Mouse (Mus musculus): ENCODE results near the gene Bsx.
A peak's percentile ranks its signal among the peaks of the same experiment; 100 is the strongest.

Gene Bsx

GRCm38 (mm10) chr9:40873556-40874470 is at the start of gene Bsx:
TSS of gene Bsx (plus strand) at chr9:40874127.
- DNase-seq (ENCODE audit: low spot score), result no peak

GRCm38 (mm10) chr9:40825601-40826000 is 48.3 kb upstream of the Bsx start:
- no peak for DNase-seq (ENCODE audit: low spot score)

DNA sequence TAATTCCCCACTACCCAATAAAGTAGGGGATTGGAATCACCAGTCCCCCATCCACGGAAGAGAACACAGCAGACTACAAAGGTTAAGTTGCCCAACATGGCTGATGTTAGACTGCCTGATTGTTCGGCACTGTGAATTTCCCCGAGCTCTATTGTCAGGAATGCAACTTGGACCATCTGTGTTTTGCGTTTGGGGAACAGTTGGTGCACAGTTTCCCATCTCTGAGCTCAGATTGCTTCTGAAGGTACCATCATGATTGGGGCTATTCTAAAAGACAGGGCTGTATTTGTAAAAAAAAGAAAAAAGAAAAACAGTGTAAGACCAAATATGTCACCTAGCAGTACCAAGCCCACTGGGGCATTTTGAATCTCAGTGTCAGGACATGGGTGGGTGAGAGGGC is 46.6 kb upstream of the Bsx start:
- no peak for DNase-seq (ENCODE audit: low spot score)

GRCm38 (mm10) chr9:40834569-40834968 is 39.4 kb upstream of the Bsx start:
- DNase-seq (ENCODE audit: low spot score), result peak; percentile 70

DNA sequence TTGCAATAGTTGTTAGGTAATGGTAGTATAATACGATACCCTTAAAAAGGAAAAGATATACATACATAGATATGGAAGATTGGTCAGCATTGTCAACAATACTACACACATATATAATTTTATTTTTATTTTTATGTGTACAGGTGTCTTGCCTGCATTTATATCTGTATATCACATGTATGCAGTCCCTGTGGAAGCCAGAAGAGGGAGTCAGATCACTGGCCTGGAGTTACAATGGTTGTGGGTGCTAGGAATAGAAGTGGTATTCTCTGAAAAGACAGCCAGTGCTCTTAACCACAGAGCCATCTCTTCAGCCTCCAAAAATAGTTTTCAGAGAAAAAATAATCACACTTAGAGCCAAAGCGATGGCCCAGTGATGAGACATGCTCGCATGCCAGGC is 37.2 kb upstream of the Bsx start:
- no peak for DNase-seq (ENCODE audit: low spot score)

- no peak for DNase-seq (ENCODE audit: low spot score)
These were observed 34.3 kb upstream of the Bsx start for GRCm38 (mm10) chr9:40839662-40840061.

GRCm38 (mm10) chr9:40851515-40851914 is 22.4 kb upstream of the Bsx start:
- DNase-seq (ENCODE audit: low spot score), result no peak

GRCm38 (mm10) chr9:40858461-40859160 is 15.3 kb upstream of the Bsx start:
- DNase-seq (ENCODE audit: low spot score), result no peak

DNA sequence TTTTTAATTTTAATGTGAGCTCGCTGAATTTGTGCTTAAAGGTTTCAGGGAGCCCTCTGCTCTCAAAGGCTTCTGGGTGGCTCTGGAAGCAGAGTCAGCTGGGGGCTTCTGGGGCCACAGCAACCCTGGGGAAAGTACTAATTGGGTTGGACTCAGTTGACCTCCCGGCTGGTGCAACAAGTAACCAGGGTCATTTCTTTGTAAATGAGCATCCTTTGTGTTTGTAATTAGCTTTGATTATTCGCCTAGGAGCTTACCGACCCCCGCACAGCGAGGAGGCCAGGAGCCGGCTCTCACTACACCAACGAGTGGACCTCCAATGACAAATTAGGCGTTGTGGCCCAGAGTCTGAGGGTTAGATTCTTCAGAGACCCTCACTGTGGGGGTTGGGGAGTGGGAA is 14.7 kb upstream of the Bsx start:
- DNase-seq (ENCODE audit: low spot score), result no peak

DNA sequence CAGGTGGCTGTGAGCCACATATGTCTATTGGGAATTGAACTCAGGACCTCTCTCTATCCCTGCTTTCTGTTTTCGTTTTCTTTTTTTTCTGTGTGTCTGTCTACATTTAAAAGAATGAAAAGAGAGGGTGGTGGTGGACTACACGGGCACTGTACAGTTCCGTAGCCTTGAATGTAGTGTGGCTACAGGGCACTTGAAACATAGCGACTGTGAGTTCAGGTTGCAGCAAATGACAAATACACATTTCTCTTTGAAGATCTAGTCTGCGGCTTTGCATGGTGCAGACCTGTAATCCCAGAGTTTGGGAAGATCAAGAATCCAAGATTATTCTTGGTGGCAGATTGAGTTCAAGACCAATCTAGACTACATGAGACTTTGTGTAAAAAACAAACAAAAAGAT is 3.6 kb upstream of the Bsx start:
- no peak for DNase-seq (ENCODE audit: low spot score)

DNA sequence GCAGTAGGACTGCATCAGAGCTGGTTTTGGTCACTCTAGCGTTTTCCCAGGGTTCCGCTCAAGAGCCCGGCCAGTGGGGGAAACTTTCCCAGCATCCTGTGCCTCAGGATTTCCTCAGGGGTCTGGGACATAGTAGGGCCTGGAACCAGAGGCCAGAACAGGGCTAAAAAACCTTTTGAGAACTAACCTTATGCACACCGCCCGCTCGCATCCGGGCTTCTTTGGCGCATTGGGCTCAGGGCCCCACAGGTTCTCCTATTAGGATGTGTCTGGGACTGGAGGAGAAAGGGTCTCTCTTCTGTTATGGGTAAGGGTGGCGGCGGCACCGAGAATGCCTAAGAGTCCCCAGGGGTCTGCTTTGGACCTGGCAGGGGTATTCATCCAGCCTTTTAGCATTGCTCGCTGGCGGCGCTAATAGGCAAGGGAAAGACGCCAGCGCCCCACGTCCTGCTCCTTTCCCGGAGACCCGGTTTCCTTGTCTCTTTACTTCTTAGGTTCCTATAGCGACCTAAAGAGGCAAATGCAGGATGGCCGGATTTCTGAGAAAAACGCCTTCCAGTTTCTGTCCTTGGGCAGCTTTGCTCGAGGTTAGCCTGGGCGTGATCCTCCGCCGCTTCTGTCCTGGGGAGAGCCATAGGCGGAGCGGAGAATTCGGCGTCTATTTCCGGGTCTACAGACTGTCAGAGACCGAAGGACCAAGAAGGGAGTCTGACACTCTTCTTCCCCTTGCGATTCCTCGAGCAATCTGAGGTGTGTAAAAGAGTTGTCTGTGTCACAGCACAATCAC is 2.4 kb upstream of the Bsx start:
- no peak for DNase-seq (ENCODE audit: low spot score)

GRCm38 (mm10) chr9:40872156-40872478 is 1.8 kb upstream of the Bsx start:
- no peak for DNase-seq (ENCODE audit: low spot score)

- DNase-seq (ENCODE audit: low spot score), result no peak
These were observed 1.0 kb downstream of the Bsx start for GRCm38 (mm10) chr9:40874961-40875360.

GRCm38 (mm10) chr9:40875431-40875830 is 1.5 kb downstream of the Bsx start:
- no peak for DNase-seq (ENCODE audit: low spot score)

DNA sequence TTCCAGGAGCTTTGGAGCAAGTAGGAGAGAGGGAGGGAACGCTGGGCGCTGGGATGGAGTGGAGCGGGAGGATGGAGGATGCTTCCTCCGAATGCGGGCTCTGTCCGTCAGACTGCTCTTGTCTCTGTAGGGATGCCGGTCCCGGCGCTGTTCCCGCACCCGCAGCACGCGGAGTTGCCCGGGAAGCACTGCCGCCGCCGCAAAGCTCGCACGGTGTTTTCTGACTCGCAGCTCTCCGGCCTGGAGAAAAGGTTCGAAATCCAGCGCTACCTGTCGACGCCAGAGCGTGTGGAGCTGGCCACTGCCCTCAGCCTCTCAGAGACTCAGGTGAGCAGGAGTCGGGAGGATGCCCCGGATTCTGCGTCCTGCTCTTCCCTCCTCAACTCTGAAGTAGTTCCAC is 2.2 kb downstream of the Bsx start:
- DNase-seq (ENCODE audit: low spot score), result no peak

DNA sequence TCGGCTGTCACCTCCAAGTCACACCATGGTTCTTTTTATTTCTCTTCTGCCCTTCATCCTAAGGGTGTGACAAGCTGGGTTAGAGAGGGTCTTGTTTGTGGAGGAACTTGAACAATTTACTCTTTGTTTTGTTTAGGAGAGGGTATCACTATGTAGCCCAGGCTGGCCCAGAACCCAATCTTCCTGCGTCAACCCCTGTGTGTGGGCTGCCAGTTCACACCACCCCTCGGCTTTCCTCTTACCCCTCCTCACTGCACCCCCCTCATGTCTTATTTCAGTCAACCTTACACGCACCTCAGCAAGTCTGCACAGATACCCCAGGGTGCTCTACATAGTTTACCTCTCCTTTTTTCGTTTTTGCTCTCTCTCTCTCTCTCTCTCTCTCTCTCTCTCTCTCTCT is 2.8 kb downstream of the Bsx start:
- no peak for DNase-seq (ENCODE audit: low spot score)

DNA sequence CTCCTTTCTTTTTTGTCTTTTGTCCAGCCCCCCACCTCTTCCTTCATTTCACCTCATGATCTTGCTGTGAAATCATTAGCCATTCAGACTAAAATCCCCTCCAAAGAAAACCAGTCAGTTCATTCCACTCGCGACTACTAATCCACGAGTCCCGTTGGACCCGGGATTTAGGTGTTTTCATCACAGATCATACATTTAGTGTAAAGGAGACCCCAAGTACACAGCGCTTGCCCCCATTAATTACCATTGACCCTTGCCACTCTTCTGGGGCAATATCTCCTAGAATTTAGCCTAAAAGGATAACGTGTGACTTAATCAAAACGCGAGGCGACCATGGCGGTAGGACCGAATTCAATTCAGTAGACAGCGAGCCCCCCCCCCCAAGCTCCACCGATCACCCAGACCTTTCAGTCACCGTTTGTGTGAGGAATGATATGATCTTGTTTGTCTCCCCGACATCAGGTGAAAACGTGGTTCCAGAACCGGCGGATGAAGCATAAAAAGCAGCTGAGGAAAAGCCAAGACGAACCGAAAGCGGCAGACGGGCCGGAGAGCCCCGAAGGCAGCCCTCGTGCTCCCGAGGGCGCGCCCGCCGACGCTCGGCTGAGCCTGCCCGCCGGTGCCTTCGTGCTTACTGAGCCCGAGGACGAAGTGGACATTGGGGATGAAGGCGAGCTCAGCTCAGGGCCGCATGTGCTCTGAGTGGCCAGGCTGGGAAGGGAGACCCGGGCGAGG is 3.4 kb downstream of the Bsx start:
- DNase-seq (ENCODE audit: low spot score), result no peak

- DNase-seq (ENCODE audit: low spot score), result no peak
These were observed 3.9 kb downstream of the Bsx start for GRCm38 (mm10) chr9:40877881-40878235.

DNA sequence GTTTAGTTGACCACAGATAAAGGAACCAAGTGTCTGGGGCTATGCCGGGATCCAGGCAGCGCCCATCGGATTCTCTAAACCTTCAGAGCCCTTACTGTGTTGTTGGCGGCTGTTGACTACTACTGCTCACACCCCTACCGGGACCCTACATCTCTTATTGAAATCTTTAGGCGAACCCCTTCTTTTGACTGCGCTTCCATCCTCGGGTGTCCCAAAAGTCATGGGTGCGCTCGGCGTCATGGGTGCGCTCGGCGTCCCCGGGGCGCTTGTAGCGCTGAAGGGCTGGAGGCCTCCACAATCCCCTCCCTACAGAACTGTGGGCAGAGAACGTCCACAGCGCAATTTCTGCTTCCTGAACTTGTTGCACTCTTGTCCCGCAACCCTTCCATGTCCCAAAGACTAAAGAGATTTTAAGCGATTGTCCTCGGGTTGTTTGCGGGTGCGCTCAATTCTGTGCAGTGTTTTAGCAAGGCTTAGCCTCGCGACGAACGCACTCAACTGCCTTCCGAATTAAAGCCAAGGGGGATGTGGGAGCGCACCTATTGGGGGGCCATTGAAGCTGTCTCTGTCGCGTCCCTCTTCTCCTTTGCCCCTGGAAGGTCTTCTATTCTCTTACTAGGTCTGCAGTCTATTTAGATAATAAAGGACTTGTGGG is 4.5 kb downstream of the Bsx start:
- no peak for DNase-seq (ENCODE audit: low spot score)

- DNase-seq (ENCODE audit: low spot score), result no peak
These were observed 5.1 kb downstream of the Bsx start for GRCm38 (mm10) chr9:40878998-40879397.

DNA sequence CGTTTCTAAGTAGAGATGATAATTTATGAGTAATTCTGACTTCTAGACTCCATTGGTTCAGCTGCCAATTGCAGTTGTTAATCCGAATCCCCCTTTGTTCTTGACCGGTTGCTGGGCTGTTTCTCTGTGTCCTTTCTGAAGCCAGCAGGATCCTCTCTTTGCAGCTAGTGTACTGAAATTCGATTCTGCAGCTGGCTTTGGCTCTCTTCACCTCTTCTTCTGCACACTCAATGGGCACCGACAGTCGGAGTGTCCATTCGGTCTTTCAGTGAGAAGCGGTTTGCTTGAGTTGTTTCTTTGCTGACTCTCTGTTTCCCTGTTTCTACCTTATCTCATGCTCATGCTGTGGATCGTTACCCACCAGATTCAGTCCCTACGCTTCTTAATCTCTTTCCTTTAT is 11.7 kb downstream of the Bsx start:
- DNase-seq (ENCODE audit: low spot score), result no peak

DNA sequence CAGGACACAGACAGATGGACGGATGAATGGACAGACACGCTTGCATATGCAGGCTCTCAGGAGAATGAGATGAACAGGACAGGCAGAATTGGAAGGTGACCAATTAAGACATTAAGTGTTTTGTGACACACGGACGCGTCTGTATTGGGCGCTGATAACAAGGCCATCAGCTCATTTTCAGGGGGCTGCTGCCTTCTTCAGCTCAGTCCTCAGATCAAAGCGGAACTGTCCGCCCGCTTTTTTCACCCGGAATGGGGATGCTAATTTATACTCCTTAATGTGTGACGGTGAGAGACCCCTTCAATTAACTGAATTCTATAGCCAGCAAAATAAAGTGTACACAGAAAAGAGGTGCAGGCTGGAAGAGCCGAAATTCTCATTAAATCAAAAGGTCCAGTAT is 15.5 kb downstream of the Bsx start:
- DNase-seq (ENCODE audit: low spot score), result no peak
